Mouse (Mus musculus) MEL (cell line): ENCODE results near the gene Gm36028. TPM values are rescaled to one million over a fixed set of nuclear protein-coding genes. Genes with fewer than 3 reads are reported as not detected.

ENCODE experiments used
- DNase-seq: peaks from one replicate; pipeline ENCODE4 v3.0.0; 2011; ENCODE audit warnings: low read depth, low spot score
- H3K27ac ChIP-seq: 2 replicates; pipeline ENCODE4 v1.5.1; 2012; ENCODE audit warnings: low read depth, mild to moderate bottlenecking, control low read depth, low read length, moderate library complexity; ENCODE audit not compliant: control insufficient read depth
- H3K27me3 ChIP-seq, 2 experiments: fragments of 150-350 bp in 1 of 2; sonication (generic) in 1 of 2; 2 replicates each; pipeline ENCODE4 v1.6.1; 2012; ENCODE audit warnings: low read length in 2 of 2, mild to moderate bottlenecking in 2 of 2, improper control_type of control experiment in 1 of 2, moderate library complexity in 1 of 2; ENCODE audit not compliant: insufficient read depth in 2 of 2, control insufficient read depth in 1 of 2
- H3K36me3 ChIP-seq, 2 experiments: 2 replicates each; pipeline ENCODE4 v1.6.1; 2012 to 2014; ENCODE audit warnings: low read length in 2 of 2, improper control_type of control experiment in 1 of 2, inconsistent platforms in 1 of 2, mild to moderate bottlenecking in 1 of 2; ENCODE audit not compliant: insufficient read depth in 2 of 2, control insufficient read depth in 1 of 2
- H3K4me1 ChIP-seq, 2 experiments: fragments of 150-350 bp in 1 of 2; sonication (generic) in 1 of 2; 2 replicates each; pipeline ENCODE4 v1.6.1; 2012; ENCODE audit warnings: low read length in 2 of 2, improper control_type of control experiment in 1 of 2, mild to moderate bottlenecking in 1 of 2; ENCODE audit not compliant: insufficient read depth in 2 of 2, control insufficient read depth in 1 of 2
- H3K4me3 ChIP-seq, 2 experiments: fragments of 150-350 bp in 1 of 2; sonication (generic) in 1 of 2; 2 replicates each; pipeline ENCODE4 v1.5.1; 2012; ENCODE audit warnings: low read depth in 2 of 2, low read length in 2 of 2, mild to moderate bottlenecking in 2 of 2, moderate library complexity in 2 of 2, control low read depth in 1 of 2, improper control_type of control experiment in 1 of 2; ENCODE audit not compliant: control insufficient read depth in 1 of 2, insufficient read depth in 1 of 2
- H3K79me2 ChIP-seq: 2 replicates; pipeline ENCODE4 v1.6.1; 2012; ENCODE audit warnings: mild to moderate bottlenecking, low read length, moderate library complexity; ENCODE audit not compliant: control insufficient read depth, poor library complexity, insufficient read depth
- H3K9ac ChIP-seq: 2 replicates; pipeline ENCODE4 v1.6.1; 2012; ENCODE audit warnings: low read depth, mild to moderate bottlenecking, control low read depth, low read length, moderate library complexity; ENCODE audit not compliant: control insufficient read depth, poor library complexity, severe bottlenecking
- H3K9me3 ChIP-seq: fragments of 150-350 bp; sonication (generic); replicated peaks from 2 replicates; pipeline ENCODE4 v1.6.1; 2012; ENCODE audit warnings: mild to moderate bottlenecking, low read length, improper control_type of control experiment, moderate library complexity; ENCODE audit not compliant: insufficient read depth
- CTCF ChIP-seq, 3 experiments: IDR thresholded peaks in 2 of 3; conservative IDR thresholded peaks in 1 of 3; 2 replicates each; pipeline ENCODE4 v1.5.1; 2011 to 2012; ENCODE audit warnings: low read length in 3 of 3, low read depth in 2 of 3, mild to moderate bottlenecking in 2 of 3, improper control_type of control experiment in 1 of 3, inconsistent platforms in 1 of 3, mixed read lengths in 1 of 3, moderate library complexity in 1 of 3; ENCODE audit not compliant: control insufficient read depth in 1 of 3, insufficient read depth in 1 of 3, poor library complexity in 1 of 3, severe bottlenecking in 1 of 3
- E2F4 ChIP-seq: IDR thresholded peaks from 2 replicates; pipeline ENCODE4 v1.6.1; 2011; ENCODE audit warnings: low read depth, low read length, improper control_type of control experiment, borderline replicate concordance
- ELF1 ChIP-seq: IDR thresholded peaks from 2 replicates; pipeline ENCODE4 v1.6.1; 2014; ENCODE audit warnings: low read depth, mild to moderate bottlenecking, inconsistent platforms, low read length, improper control_type of control experiment, moderate library complexity
- EP300 ChIP-seq, 2 experiments: IDR thresholded peaks; 2 replicates each; pipeline ENCODE4 v1.6.1; 2011; ENCODE audit warnings: improper control_type of control experiment in 2 of 2, low read length in 2 of 2, low read depth in 1 of 2, mild to moderate bottlenecking in 1 of 2
- HCFC1 ChIP-seq: IDR thresholded peaks from 2 replicates; pipeline ENCODE4 v1.6.1; 2012; ENCODE audit warnings: low read depth, mild to moderate bottlenecking, inconsistent platforms, low read length, improper control_type of control experiment, moderate library complexity
- MAFK ChIP-seq: IDR thresholded peaks from 2 replicates; pipeline ENCODE4 v1.6.1; 2011; ENCODE audit warnings: low read depth, mild to moderate bottlenecking, low read length, improper control_type of control experiment, borderline replicate concordance
- MXI1 ChIP-seq: IDR thresholded peaks from 2 replicates; pipeline ENCODE4 v1.6.1; 2011; ENCODE audit warnings: mild to moderate bottlenecking, low read depth, low read length, improper control_type of control experiment
- MYB ChIP-seq: IDR thresholded peaks from 2 replicates; pipeline ENCODE4 v1.6.1; 2011; ENCODE audit warnings: mild to moderate bottlenecking, low read depth, low read length, improper control_type of control experiment
- NELFE ChIP-seq: IDR thresholded peaks from 2 replicates; pipeline ENCODE4 v1.6.1; 2011; ENCODE audit warnings: low read depth, low read length, improper control_type of control experiment
- POLR2A ChIP-seq, 2 experiments: IDR thresholded peaks; 2 replicates each; pipeline ENCODE4 v1.6.1; 2011 to 2012; ENCODE audit warnings: low read length in 2 of 2, mild to moderate bottlenecking in 2 of 2, control low read depth in 1 of 2, improper control_type of control experiment in 1 of 2, low read depth in 1 of 2, moderate library complexity in 1 of 2; ENCODE audit not compliant: control insufficient read depth in 1 of 2, insufficient read depth in 1 of 2, poor library complexity in 1 of 2
- POLR2AphosphoS5 ChIP-seq: IDR thresholded peaks from 2 replicates; pipeline ENCODE4 v1.6.1; 2012; ENCODE audit warnings: low read depth, borderline replicate concordance, mild to moderate bottlenecking, inconsistent platforms, low read length, moderate library complexity, mixed read lengths
- RAD21 ChIP-seq: IDR thresholded peaks from 2 replicates; pipeline ENCODE4 v1.6.1; 2011; ENCODE audit warnings: mild to moderate bottlenecking, low read depth, low read length, improper control_type of control experiment
- RCOR1 ChIP-seq: IDR thresholded peaks from 2 replicates; pipeline ENCODE4 v1.6.1; 2012; ENCODE audit warnings: low read depth, mild to moderate bottlenecking, inconsistent platforms, low read length, improper control_type of control experiment
- SIN3A ChIP-seq: IDR thresholded peaks from 2 replicates; pipeline ENCODE4 v1.6.1; 2012; ENCODE audit warnings: low read length, improper control_type of control experiment, inconsistent platforms
- SMC3 ChIP-seq: IDR thresholded peaks from 2 replicates; pipeline ENCODE4 v1.6.1; 2011; ENCODE audit warnings: low read depth, low read length, improper control_type of control experiment
- TAL1 ChIP-seq: IDR thresholded peaks from 2 replicates; pipeline ENCODE4 v1.6.1; 2012; ENCODE audit warnings: mild to moderate bottlenecking, inconsistent platforms, low read length, moderate library complexity, mixed read lengths
- USF1 ChIP-seq: IDR thresholded peaks from 2 replicates; pipeline ENCODE4 v1.6.1; 2014; ENCODE audit warnings: low read depth, mild to moderate bottlenecking, inconsistent platforms, low read length, improper control_type of control experiment, moderate library complexity
- ZNF384 ChIP-seq: IDR thresholded peaks from 2 replicates; pipeline ENCODE4 v1.6.1; 2012; ENCODE audit warnings: low read depth, mild to moderate bottlenecking, inconsistent platforms, low read length, improper control_type of control experiment
- polyA plus RNA-seq, 2 experiments: library from polyadenylated mRNA; stranded (reverse) in 1 of 2; unstranded in 1 of 2; fragments of >175 nt in 1 of 2; fragments of >200 nt in 1 of 2; gene quantifications; 2 replicates each; pipeline versions ENCODE4 v1.2.1 to v1.2.4; 2012; ENCODE audit warnings: low replicate concordance in 2 of 2, low read depth in 1 of 2; ENCODE audit not compliant: insufficient read length in 2 of 2, insufficient read depth in 1 of 2, missing spikeins in 1 of 2
- total RNA-seq: library from RNA; depleted of rRNA; stranded (reverse); fragments of 300-350 nt; gene quantifications from 2 replicates; pipeline ENCODE4 v1.2.3, GENCODE M21; 2012

The Gm36028 gene
- total and polyA plus RNA-seq, 3 experiments, result not detected

- Histone ChIP-seq H3K4me1 (no peaks in the 10 kb centered on the region), H3K27ac (no peak overlapping the region; the same call in 1 of the 2 replicates), H3K9ac (no peak overlapping the region), H3K27me3 (peaks cover 0 to 2% of the 10 kb centered on the region in 2 experiments; a peak in 2 of 4 replicates), H3K4me3 (no peak overlapping the region), H3K9me3 (no peaks in the 10 kb centered on the region), H3K36me3 (peaks cover 0 to 3% of the 10 kb centered on the region in 2 experiments; a peak in 2 of 4 replicates), H3K79me2 (no peaks in the 10 kb centered on the region)
- peak; percentile 86 for DNase-seq
- TF ChIP-seq ELF1 (no peak), SIN3A (0 out of 2 replicates have a peak, but pooled peaks have one; percentile 19), SMC3 (peak; percentile 48; the same call in 1 of the 2 replicates), CTCF (IDR thresholded peaks at IDR 0.05 in 2 of 3, conservative IDR thresholded peaks at IDR 0.05 in 1 of 3; ENCODE audit: control insufficient read depth in 1 of 3, insufficient read depth in 1 of 3, low read depth in 2 of 3, low read length in 3 of 3, poor library complexity in 1 of 3, severe bottlenecking in 1 of 3) (peak in 2 of 3 experiments; percentile 38 to 66; a peak in 4 of 6 replicates), HCFC1 (0 out of 2 replicates have a peak, but pooled peaks have one; percentile 28), POLR2AphosphoS5 (no peak), ZNF384 (peak; percentile 96), USF1 (no peak), RAD21 (peak; percentile 59), POLR2A (IDR thresholded peaks at IDR 0.05; ENCODE audit: control insufficient read depth in 1 of 2, insufficient read depth in 1 of 2, low read depth in 1 of 2, low read length in 2 of 2, poor library complexity in 1 of 2) (no peak), MXI1 (no peak), TAL1 (no peak)
These were observed 46.5 kb downstream of the Gm36028 start for GRCm38 (mm10) chr16:37814383-37814971.

DNA sequence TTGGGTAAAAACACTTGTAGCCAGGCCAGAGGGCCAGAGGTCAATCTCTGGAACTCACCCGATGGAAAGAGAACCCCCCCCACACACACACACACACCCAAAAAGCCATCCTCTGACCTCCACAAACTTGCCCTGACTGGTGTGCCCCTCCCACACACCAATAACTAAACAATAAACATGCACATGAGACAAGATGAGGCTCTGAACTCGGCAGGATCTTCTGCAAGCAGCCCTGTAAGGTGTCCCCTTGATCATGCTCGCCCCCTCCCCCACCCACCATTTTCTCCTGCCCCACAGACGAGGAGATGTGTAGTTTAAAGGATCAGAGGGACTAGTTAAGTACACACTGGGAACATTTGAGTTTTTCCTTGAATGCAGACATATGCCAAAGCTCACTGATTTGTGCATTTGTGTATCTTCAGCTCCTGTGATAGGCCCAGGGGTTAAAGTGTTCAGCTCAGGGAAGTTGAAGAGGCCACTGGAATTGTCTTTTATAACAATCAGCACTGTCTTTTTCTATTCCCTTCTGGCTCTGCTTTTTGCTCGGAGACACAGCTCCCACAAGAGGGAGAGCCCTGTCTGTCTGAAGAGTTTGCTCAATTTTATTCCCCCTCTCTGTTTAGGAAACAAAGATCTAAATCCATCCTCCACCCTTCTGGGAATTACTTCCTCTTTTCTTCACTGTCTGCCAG lies 47.1 kb downstream of the Gm36028 start:
- no peaks in the 10 kb centered on the region for H3K4me1 ChIP-seq
- peak overlapping the region; percentile 9; the same call in 1 of the 2 replicates for H3K9ac ChIP-seq
- H3K79me2 ChIP-seq, result no peaks in the 10 kb centered on the region
- H3K9me3 ChIP-seq, result no peaks in the 10 kb centered on the region
- H3K4me3 ChIP-seq, result no peak overlapping the region
- peaks cover 0 to 3% of the 10 kb centered on the region in 2 experiments; a peak in 2 of 4 replicates for H3K36me3 ChIP-seq
- H3K27me3 ChIP-seq, result peaks cover 0 to 2% of the 10 kb centered on the region in 2 experiments; a peak in 2 of 4 replicates
- H3K27ac ChIP-seq, result no peak overlapping the region
- TF ChIP-seq MYB (no peak), E2F4 (no peak), RCOR1 (no peak), SIN3A (no peak), EP300 (IDR thresholded peaks at IDR 0.05; ENCODE audit: low read depth in 1 of 2, low read length in 2 of 2) (peak in 1 of 2 experiments; percentile 43; a peak in 1 of 4 replicates), MAFK (no peak), NELFE (no peak)
- TF ChIP-seq, all 39 proteins: peak for 1
- DNase-seq, result no peak
